Comparison of ENCODE assay signal across 19 mouse cellular contexts in genomic region chr3:130237852-130238251, GRCm38 (mm10).
DNase-seq lines count a peak whose midpoint lies in the region; ATAC-seq lines count a peak whose summit lies in the region.
"Had no signal": no experiment of that assay in that cellular context is flagged by ENCODE, and none has a peak within 500 bp of the region (broad histone marks: within the 10 kb centered on the region; RNA-seq: fewer than 3 reads in every experiment).

No protein-coding gene starts in this region.

- no peak for DNase-seq in heart, postnatal 4 days
- no peak for DNase-seq in cerebellum, adult 11 months
- DNase-seq in kidney, postnatal 25 days: no peak
- DNase-seq: adrenal gland, adult 2 months; adrenal gland, adult 8-10 months; adrenal gland, postnatal 10 days; adrenal gland, postnatal 14 days; adrenal gland, postnatal 25 days; adrenal gland, postnatal 36 days; B cell, adult 2 months; cerebellum, adult 11-12 months; cerebellum, adult 18-20 months; cerebellum, adult 2 months had no signal

- peak; percentile 66 for ATAC-seq in common myeloid progenitor, adult 5-6 weeks (replicated peaks; ENCODE audit: low read depth, poor library complexity, severe bottlenecking)
- peak; percentile 78 to 90 for ATAC-seq in hematopoietic stem cell, adult 5-6 weeks (replicated peaks in 1 of 2; ENCODE audit: insufficient read depth in 1 of 2, low FRiP score in 2 of 2, low TSS enrichment in 1 of 2, low read depth in 1 of 2, poor library complexity in 2 of 2, severe bottlenecking in 2 of 2)
- peak; percentile 49; the same call in 1 of the 2 replicates for ATAC-seq in megakaryocyte progenitor cell, adult 5-6 weeks (replicated peaks; ENCODE audit: poor library complexity)
- ATAC-seq: activated CD4-positive, CD25-positive, alpha-beta regulatory T cell, adult 4 months; CD4-positive, CD25-positive, alpha-beta regulatory T cell, adult 4 months; Patski had no signal
